Mouse (Mus musculus): ENCODE measurements around the gene Megf9. TPM values are rescaled to one million over a fixed set of nuclear protein-coding genes. Genes with fewer than 3 reads are reported as not detected.
A peak's percentile ranks its signal among the peaks of the same experiment; 100 is the strongest.

The Megf9 gene
- total RNA-seq, 2 experiments from 2014 or later, result 24.1 to 32.1 TPM

DNA sequence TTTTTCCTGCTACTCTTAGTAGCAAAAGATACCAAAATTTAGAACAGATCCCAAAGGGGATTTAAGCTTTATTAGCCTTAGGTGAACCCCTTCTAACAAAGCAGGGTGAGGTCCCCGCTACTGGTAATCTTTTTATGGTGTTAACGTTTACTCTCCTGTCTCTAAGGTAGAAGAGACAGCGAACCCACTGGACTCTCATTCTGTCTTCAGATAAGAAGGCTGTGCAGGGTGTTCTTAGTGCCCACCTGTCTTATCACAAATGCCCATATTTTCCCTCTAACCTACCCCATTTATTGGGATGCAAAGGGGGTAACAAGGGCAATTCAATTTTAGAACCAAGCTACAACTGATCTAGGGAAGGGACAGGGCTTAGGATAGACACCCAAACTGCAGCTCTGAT lies 6.2 kb downstream of the Megf9 start:
- DNase-seq (ENCODE audit: low spot score in 2 of 2), result no peak

DNA sequence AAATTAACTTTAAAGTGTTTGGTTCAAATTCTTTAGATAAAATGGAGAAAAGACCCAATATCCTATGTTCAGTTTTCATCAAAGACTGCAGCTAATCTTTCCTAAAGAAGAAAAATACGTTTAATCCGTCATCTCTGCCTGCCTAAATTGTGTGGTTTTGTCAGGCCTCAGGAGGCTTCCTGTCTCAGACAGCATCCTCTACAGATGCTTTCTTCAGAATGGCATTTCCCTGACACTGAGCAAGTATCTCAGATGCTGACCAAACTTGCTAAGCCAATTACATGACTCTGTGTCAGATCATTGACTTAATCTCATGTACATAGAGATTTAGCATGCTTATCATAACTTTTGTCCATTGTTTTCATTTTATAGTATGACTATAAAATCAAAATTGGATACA lies 11.4 kb downstream of the Megf9 start:
- DNase-seq (ENCODE audit: low spot score in 2 of 2), result no peak

DNA sequence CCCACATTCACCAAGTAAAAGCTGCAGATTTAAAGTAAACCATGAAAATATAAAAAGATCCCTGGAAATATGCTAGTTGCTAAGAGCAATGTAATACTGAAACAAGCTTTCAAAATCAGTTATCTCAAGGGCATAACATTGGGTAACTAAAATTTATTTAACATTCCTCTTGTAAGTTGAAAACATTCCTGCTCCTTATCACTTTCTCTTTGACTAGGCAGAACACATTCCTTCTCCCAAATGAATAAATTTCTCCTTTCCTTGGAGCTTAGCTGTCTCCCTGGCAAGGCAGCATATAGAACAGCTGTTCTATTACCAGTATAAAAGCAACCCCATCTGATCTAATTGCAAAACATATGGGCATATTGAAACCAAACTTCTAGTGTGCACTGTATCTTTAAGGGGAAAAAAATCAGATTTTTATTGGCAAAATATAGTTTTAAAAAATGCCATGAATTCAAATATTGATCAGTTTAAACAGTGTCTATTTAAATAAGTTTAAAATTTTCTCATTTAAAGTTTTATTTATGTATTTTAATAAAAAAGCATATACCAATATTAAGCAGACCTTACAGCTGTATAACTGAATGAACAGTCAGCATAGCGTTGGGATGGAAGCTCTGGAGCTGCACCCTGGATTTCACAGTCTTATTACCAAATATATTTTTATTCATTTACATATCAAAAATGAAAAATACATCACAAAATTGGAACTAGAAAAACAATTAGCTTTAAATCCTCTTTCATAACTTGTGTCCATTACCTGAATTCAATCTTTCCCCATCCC lies 13.1 kb downstream of the Megf9 start:
- no peak for DNase-seq (ENCODE audit: low spot score in 2 of 2)

DNA sequence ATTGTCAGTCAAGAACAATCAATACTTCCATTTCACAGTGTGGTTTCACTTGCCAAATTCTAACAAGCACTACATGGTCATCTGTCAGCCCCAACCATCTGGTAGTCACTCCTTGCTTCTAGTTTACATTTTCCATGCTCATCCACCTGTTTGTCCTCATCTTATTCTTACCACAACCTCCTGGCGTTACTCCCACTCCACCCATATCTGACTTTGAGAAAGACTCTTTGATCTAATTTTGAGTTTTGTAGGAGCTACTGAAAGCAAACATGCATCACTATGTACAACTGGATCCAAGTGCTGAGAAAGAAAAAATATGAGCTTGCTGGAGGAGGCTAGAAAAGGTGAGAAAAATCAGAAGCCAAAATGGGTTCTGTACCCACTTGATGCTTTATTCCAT lies 17.1 kb downstream of the Megf9 start:
- DNase-seq (ENCODE audit: low spot score in 2 of 2), result no peak

DNA sequence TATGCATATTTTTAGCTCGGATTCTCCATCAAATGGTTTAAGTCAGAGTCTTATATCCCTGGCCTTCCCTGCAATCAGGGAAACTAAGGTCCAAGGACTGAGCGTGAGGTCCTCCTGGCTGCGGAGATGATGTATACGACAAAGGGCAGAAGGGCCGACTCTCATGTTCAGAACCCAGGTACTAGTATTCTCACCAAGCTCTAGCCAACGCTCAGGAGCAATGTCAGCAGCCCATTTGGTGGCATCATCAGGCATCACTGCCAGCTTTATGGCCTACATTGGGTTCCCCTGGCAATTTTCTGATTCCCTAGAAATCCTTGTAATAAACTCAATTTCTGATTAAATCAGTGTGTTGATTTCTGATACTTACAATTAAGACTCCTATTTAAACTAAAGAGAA lies 18.5 kb downstream of the Megf9 start:
- no peak for DNase-seq (ENCODE audit: low spot score in 2 of 2)

DNA sequence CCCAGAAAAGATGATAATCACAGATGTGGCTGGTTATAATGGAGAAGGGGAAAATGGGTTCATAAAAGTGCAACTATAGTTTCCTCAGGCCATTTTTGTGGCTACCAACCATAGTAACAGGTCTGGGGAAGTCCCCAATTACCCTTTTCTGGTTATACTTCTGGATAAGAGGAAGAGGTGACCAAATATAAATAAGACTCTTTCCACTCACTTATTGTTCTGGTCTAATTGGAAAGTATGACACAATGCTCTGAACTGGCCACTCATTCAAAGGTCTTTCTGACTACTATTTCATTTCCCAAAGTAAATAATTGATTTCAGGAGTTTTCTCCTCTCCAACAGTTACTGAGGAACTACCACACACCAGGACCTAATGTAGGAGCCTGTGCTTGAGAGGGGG lies 19.3 kb downstream of the Megf9 start:
- no peak for DNase-seq (ENCODE audit: low spot score in 2 of 2)

DNA sequence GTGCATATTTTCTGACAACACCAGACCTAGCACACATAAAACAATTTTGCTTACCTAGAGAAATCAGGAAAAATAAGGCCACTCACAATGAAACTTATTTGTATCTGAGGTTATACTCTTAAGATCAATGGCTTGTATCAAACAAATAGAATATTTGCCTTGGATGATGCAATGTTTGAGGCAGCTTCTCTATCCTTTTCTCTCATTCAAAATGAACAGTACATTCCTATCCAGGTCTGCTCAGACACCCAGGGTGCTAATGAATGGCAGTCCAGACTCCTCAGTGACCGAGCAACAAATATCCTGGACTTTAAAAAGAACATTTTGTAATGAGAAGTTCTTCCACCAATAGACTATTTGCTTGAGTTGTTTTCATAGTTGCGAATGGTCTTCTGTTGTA lies 24.8 kb downstream of the Megf9 start:
- no peak for DNase-seq (ENCODE audit: low spot score in 2 of 2)

DNA sequence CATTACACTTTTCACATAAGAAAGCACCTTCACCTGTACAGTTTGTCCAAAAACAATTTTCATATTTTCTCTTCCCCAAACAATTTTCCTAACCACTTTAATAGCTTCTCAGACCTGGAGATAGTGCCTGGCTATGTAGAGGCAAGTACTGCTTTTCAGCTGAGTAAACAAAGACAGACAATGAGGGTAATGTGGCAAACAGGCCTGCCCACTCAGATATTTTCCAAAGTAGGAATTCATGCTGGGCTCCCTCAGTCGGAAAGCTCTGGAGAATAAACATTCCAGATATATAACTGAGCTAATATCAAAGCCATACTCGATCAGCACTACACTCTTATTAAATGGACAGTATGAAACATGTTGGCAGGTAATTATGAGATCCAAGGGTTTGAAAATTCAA lies 25.2 kb downstream of the Megf9 start:
- DNase-seq (ENCODE audit: low spot score in 2 of 2), result no peak

DNA sequence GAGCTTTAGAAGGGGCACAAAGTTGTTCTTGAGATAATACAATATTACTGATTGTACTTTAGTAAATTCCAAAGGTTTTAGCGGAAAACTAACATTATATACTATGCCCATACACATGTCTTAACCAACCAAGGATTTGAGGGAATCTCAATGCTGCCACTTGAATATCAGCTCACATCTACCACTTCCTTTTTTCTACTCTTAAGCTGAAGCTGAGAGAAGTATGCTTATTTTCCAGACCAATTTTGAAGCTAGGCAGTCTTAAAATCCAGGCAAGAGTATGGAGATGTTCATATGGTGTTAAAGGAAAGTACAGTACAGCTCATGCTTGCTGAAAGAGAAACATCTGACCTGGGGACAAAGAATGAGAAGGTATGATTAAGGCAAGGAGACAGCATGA lies 26.6 kb downstream of the Megf9 start:
- DNase-seq (ENCODE audit: low spot score in 2 of 2), result no peak

DNA sequence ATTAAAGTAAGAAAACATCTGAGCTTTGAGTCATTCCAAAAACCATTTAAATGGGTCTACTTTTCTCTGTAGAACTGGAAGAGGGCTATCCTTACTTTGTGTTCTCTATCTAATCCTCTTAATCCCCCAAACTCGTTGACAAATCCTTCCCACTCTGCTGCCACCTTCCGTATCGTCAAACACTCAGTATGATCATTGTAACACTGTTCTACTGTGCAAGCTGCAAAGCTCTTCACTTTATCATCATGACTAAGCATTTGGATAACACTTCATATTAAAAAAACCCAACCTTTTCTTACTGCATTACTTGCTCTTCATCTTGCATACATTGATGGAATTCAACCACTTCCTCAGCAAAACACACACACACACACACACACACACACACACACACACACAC lies 28.8 kb downstream of the Megf9 start:
- DNase-seq (ENCODE audit: low spot score in 2 of 2), result no peak

DNA sequence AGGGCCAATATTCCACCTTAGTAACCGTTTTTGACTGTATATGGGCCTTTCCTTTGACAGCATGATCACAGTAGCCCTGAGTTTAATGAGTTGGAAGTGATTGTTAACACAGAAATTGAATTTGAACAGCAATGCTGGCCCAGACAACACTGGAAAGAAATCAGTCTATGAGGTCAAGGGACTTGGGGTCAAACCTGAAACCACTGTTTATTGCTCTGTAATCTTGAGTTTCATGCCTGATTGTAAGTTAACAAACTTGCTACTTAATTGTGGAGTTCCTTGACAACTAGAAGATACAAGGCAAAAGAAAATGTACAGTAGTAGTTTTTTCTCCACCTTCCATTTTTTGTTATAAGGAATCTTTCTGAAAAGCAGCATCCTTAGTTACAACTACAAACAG lies 31.0 kb downstream of the Megf9 start:
- DNase-seq (ENCODE audit: low spot score in 2 of 2), result no peak

DNA sequence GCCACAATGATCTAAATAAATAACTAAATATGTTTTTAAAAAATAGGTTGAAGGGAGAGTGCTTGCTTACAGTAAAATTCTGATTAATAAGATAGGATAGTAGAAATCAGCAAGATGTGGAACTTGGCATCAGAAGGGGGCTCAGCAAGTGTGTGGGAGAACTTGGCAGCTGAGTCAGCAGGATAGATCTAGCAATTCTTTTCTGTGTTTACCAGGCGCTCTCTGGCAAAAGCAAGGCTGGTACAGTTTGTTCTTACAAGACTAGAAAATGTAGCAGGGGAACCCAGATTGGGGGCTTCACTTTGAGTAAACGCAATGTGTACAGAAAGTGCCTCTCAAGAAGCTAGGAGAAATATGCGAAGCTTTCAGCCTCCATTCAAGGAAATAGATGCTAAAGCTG lies 35.5 kb downstream of the Megf9 start:
- no peak for DNase-seq (ENCODE audit: low spot score in 2 of 2)

DNA sequence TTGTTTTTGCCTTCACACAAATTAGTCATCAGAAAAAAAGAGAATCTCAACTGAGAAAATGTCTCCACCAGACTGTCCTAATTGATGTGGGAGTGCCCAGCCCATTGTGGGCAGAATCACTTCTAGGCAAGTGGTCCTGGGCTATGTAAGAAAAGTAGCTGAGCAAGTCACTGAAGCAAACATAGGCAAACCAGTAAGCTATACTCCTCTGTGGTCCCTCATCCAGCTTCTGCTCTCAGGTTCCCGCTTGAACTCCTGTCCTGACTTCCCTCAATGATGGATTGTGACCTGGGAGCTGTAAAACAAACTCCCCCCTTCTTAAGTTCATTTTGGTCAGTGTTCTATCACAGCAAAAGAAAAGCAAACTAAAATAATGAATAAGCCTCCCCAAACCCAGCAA lies 37.8 kb downstream of the Megf9 start:
- DNase-seq (ENCODE audit: low spot score in 2 of 2), result no peak

DNA sequence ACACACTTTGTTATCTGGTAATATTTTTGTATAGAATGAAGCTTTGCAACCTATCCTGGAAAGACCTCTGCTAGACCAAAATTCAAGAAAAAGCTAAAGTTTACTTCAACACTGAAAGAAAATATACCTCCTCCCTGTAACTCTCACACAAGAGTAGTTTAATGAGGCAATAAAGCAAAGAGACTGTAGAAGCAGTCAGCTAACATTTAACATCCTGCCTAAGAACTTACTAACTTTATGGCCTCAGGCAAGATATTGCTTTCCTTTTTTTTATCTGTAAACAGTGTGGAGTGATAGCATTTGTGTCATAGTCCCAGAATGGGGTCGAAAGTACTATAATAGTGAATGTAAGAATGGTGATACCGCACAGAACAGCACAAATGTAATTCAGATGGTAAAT lies 45.0 kb downstream of the Megf9 start:
- DNase-seq (ENCODE audit: low spot score in 2 of 2), result no peak

DNA sequence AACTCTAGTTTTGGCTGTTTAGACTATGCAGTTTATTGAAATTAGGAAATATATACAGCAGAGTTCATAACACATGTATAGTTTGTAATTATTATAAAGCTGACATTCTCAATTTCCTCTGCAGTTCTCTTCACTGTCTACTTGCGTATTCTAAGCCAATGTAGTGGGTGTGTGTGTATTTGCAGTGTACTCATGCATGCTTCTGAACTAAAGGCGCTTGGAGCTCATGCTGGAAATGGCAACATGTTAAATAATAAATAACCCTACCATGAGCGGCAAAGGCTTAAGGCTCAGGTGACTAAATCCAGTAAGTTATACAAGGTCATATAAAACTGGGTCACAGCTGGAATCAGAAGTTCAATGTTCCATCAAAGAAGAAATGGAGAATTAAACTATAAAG lies 46.4 kb downstream of the Megf9 start:
- no peak for DNase-seq (ENCODE audit: low spot score in 2 of 2)

DNA sequence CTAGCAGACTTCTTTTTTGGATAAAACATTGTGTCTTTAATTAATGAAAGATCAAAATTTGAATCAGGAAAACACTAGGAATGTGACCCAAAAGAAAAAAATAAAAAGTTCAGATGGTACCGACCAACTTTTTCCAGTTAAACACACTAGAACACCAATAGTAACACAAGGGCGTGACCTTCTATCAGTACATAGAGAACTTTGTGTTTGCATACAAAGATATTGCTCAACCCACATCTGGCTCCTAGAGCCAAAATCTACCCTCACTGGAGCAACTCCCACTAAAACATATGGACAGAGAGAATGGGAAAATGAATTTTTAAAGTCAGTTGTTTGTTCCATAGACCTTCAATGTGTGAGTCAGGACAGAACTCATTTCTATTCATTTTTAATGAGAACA lies 50.7 kb downstream of the Megf9 start:
- no peak for DNase-seq (ENCODE audit: low spot score in 2 of 2)

DNA sequence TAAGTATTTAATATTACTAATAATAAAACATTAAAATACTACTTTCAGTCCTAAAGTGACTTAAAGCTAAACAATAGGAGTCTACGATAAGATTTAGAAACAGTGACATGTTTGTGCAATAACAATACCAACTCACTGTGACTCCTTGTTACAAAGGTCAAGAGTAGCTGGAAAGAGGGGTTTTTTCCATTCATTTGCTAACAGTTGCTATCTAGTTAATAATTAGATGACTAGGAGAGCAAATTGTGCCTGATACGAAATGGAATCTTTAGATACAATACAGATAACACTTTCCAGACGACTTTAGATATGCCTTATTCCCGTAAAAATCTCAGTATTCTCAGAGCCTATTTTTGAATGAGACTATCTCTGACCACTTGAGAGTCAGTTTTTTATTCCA lies 52.9 kb downstream of the Megf9 start:
- no peak for DNase-seq (ENCODE audit: low spot score in 2 of 2)

DNA sequence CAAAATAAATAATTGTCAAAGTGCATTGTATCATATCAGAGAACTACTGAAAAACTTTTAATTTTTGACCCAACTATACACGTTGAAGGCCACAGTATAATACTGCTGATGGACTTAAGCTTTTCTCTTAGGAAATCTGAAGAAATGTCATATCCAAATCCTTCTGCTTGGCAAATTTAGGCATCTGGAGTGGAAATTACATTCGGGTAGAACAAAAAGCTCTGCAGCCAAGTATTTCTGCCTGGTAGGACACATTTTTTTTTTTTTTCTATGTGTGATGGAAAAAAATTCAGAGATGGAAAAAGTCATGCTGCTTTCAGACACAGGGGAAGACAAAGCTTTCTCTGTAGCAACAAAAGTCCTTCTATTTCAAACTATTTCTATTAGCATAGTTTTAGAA lies 63.4 kb downstream of the Megf9 start:
- no peak for DNase-seq (ENCODE audit: low spot score in 2 of 2)

DNA sequence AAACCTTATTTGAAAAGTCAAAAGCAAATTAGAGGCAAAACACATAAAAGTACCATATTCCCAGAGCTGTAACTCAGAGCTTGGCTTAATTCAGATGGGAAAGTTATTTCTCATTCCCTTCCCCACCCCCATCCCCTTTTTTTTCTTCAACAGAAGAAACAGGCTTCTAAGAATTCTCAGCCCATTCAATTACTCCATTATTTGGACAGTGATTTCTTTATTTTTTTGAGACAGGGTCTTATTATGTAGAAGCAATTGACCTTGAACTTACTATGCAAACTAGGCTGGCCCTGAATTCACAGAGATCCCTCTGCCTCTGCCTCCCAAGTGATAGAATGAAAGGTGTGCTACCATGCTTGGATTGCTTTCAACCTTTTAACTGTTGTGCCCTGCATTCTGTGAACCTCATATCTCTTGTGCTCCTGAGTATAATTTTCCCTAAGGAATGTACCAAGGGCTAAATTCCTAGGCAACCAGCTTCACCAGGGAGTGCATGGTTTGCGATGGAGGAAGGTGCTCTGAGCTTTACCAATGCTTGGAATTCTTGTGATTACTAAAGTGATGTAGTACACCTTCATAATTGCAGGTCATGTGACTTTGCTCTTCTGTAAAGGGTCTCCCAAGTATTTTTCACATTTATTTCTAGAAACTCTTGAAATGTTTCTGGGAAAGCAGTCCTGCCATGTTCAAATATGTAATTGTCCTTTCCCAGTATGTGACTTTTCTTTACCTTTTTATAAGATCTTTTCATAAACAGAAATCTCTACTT lies 68.7 kb downstream of the Megf9 start:
- DNase-seq (ENCODE audit: low spot score in 2 of 2), result no peak

DNA sequence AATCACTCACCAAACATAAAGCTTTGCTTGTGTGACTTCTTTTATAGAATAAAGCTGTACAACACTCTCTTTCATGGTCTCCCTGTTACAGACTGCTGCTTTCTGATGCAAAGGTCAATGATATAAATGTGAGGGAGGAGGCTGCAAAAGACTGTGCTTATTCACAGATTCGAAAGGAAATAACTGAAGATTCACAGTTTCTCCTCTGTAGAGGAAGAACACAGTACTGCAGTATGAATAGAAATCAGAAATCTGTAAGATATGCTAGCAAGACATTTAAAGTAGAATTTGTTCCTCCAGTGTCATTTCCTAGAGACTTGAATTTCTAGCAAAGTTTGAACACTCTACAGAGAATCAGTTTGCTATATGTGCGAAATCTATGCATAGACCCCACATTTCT lies 71.5 kb downstream of the Megf9 start:
- no peak for DNase-seq (ENCODE audit: low spot score in 2 of 2)

DNA sequence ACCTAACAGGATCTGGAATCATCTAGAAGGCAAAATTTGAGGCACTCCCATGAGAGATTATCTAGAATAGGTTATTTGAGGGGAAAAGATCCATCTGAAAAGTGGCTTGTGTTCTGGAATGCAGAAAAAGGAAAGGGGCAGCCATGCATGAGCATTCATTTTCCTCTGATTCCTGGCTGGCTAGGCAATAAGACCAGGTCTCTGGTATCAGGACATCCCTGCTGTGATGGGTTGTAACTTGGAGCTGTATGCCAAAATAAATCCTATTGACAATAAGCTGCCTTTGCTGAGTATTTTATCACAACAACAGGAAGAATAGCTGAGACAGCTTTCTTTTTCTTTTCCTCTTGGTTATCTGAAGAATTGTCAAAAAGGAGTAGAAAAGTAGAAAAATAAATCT lies 73.4 kb downstream of the Megf9 start:
- DNase-seq (ENCODE audit: low spot score in 2 of 2), result no peak

DNA sequence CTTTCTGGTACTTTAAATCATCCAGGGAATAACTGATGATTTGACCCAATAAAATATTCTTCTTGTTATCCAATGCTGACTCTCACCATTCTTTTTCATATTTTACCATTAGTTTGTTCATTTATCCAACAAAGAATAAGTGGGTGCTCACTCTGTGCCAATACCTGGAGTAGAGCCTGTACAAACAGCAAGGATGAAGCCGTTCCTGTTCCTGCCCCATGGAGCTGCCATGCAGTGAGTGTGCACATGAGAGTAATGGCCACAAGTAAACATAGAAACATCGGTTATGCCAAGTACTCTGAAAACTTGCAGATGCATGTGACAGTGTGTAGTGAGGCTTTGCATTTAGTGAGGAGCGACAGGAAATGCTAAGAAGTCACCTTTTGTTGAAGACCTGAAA lies 82.6 kb downstream of the Megf9 start:
- no peak for DNase-seq (ENCODE audit: low spot score in 2 of 2)

DNA sequence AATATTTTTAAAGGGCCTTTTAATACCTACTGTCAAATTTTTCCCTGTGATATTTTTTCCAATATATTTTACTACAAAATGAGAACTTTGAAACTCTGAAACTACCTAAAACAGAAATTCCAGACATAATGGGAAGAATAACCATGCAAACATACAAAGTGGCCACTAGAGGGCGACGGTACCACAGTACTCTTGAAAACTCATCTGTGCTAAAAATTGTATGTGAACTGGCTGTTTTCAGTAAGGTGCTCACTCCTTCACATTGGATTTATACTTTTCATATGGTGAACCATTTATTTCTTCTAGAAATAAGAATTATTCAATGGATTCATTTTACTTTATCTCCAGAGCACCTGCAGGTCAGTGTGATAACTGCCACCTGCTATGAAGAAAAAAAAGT lies 83.0 kb downstream of the Megf9 start:
- peak; percentile 23 to 27 for DNase-seq (ENCODE audit: low spot score in 2 of 2)
